Mouse (Mus musculus) duodenum, adult 2 months (tissue): Measurements from ENCODE around the gene Gm12695. TPM values are rescaled to one million over a fixed set of nuclear protein-coding genes. Genes with fewer than 3 reads are reported as not detected.

ENCODE experiments used
- polyA plus RNA-seq: library from polyadenylated mRNA; depleted of rRNA; stranded (reverse); fragments of >200 nt; gene quantifications from 2 replicates; pipeline ENCODE4 v1.2.3, GENCODE M21; 2012; ENCODE audit warnings: low replicate concordance; rRNA removed

Gene Gm12695
- polyA plus RNA-seq, result not detected in 2 replicates

GRCm38 (mm10) chr4:96785086-96785485, at the start of gene Gm12695:
TSS of gene Gm12695 (minus strand) at chr4:96785186.

Other genes with a start within 250 kb of the Gm12695 start
- 21.8 and 23.9 TPM in 2 replicates for gene Cyp2j6, start 231.5 kb downstream of the Gm12695 start, polyA plus RNA-seq
- 2.5 and 3.6 TPM in 2 replicates for gene Cyp2j9, start 193.6 kb downstream of the Gm12695 start, polyA plus RNA-seq
- not detected in 2 replicates for gene Cyp2j5, start 121.0 kb downstream of the Gm12695 start, polyA plus RNA-seq